Mouse (Mus musculus) liver, embryonic 13.5 days (tissue): Measurements from ENCODE around the gene Psma4. TPM values are rescaled to one million over a fixed set of nuclear protein-coding genes. Genes with fewer than 3 reads are reported as not detected.

Experiments used
- ATAC-seq: fragments of 200-750 bp; cut with Nextera tagmentation; 2 replicates; pipeline ENCODE4 v1.8.0; 2017; ENCODE audit warnings: low read depth, mild to moderate bottlenecking, moderate number of reproducible peaks, moderate library complexity
- DNase-seq: peaks from one replicate; pipeline ENCODE4 v3.0.0; 2022
- H3K27ac ChIP-seq: fragments of 300-500 bp; sonication (generic); 2 replicates; pipeline ENCODE4 v1.5.1; 2015; ENCODE audit warnings: moderate library complexity, mild to moderate bottlenecking, inconsistent platforms
- H3K27me3 ChIP-seq: fragments of 300-500 bp; sonication (generic); 2 replicates; pipeline ENCODE4 v1.6.1; 2015; ENCODE audit warnings: mild to moderate bottlenecking, inconsistent platforms
- H3K36me3 ChIP-seq: fragments of 300-500 bp; sonication (generic); 2 replicates; pipeline ENCODE4 v1.6.1; 2015; ENCODE audit warnings: mild to moderate bottlenecking, inconsistent platforms
- H3K4me1 ChIP-seq: fragments of 300-500 bp; sonication (generic); replicated peaks from 2 replicates; pipeline ENCODE4 v1.6.1; 2015; ENCODE audit warnings: inconsistent platforms
- H3K4me2 ChIP-seq: fragments of 300-500 bp; sonication (generic); 2 replicates; pipeline ENCODE4 v1.6.1; 2015; ENCODE audit warnings: inconsistent platforms, mild to moderate bottlenecking, moderate library complexity
- H3K4me3 ChIP-seq: fragments of 300-500 bp; sonication (generic); replicated peaks from 2 replicates; pipeline ENCODE4 v1.5.1; 2015; ENCODE audit warnings: mild to moderate bottlenecking, inconsistent platforms
- H3K9ac ChIP-seq: fragments of 300-500 bp; sonication (generic); 2 replicates; pipeline ENCODE4 v1.6.1; 2015; ENCODE audit warnings: mild to moderate bottlenecking, inconsistent platforms
- H3K9me3 ChIP-seq: fragments of 300-500 bp; sonication (generic); replicated peaks from 2 replicates; pipeline ENCODE4 v1.6.1; 2016; ENCODE audit warnings: inconsistent platforms
- WGBS: fragments of 180-500 bp; shearing (Covaris S2); methylation state at CpG from one replicate; pipeline ENCODE4 v1.1.7; 2015; ENCODE audit not compliant: insufficient replicate concordance; 5-methylcytosine and 5-hydroxymethylcytosine counted together
- polyA plus RNA-seq: library from polyadenylated mRNA; unstranded; fragments of >200 nt; fragmentation: Nextera tagmentation; extraction: Ambion mirVana; gene quantifications from 2 replicates; pipeline ENCODE4 v1.2.1, GENCODE M21; 2015

Gene Psma4
- 203 and 226 TPM in 2 replicates for polyA plus RNA-seq

GRCm38 (mm10) chr9:54950575-54951321, at the start of gene Psma4, which contains the start of gene AY074887:
Gene Psma4, plus strand, starts transcription at chr9:54950790.
Gene AY074887, minus strand, starts transcription at chr9:54950998.
- Histone ChIP-seq H3K4me3 (peak within 1 kb of the TSS; percentile 94), H3K36me3 (peaks cover 35% of the 10 kb centered on the region), H3K4me2 (peak within 1 kb of the TSS; percentile 87), H3K9ac (peak within 1 kb of the TSS; percentile 94), H3K27me3 (no peaks in the 10 kb centered on the region), H3K9me3 (no peaks in the 10 kb centered on the region), H3K27ac (peak within 1 kb of the TSS; percentile 87), H3K4me1 (peaks cover 41% of the 10 kb centered on the region)
- peak; percentile 84 for DNase-seq
- ATAC-seq = peak; percentile 99
- WGBS = under 1% methylated on average over 64 of the region's 65 CpGs

GRCm38 (mm10) chr9:54909446-54909845, 41.1 kb upstream of the Psma4 start:
- Histone ChIP-seq H3K9me3 (no peaks in the 10 kb centered on the region), H3K4me2 (no peak overlapping the region), H3K4me3 (no peak overlapping the region), H3K9ac (no peak overlapping the region), H3K27me3 (no peaks in the 10 kb centered on the region), H3K27ac (no peak overlapping the region), H3K4me1 (no peaks in the 10 kb centered on the region), H3K36me3 (peaks cover 50% of the 10 kb centered on the region)
- DNase-seq (no peak), ATAC-seq (no peak)
- 78% methylated on average over 5 of the region's 5 CpGs for WGBS

GRCm38 (mm10) chr9:54915576-54915975, 35.0 kb upstream of the Psma4 start:
- no peak for ATAC-seq
- no peak overlapping the region for H3K9ac ChIP-seq
- WGBS = 55% methylated on average over 7 of the region's 7 CpGs

GRCm38 (mm10) chr9:54916401-54916800, 34.2 kb upstream of the Psma4 start:
- H3K9me3 ChIP-seq = no peaks in the 10 kb centered on the region
- H3K9ac ChIP-seq = no peak overlapping the region
- H3K4me3 ChIP-seq = no peak overlapping the region
- ATAC-seq (peak; percentile 9), DNase-seq (no peak)
- no peak overlapping the region for H3K27ac ChIP-seq
- H3K36me3 ChIP-seq = peaks cover 7% of the 10 kb centered on the region
- WGBS = 69% methylated on average over 8 of the region's 8 CpGs
- peaks cover 12% of the 10 kb centered on the region for H3K4me1 ChIP-seq
- no peaks in the 10 kb centered on the region for H3K27me3 ChIP-seq
- H3K4me2 ChIP-seq = peak overlapping the region; percentile 72; the same call in 1 of the 2 replicates

More at GRCm38 (mm10) chr9:54915576-54915975, 35.0 kb upstream of the Psma4 start:
- no peaks in the 10 kb centered on the region for H3K27me3 ChIP-seq
- no peak overlapping the region for H3K4me3 ChIP-seq
- H3K4me2 ChIP-seq = no peak overlapping the region
- peaks cover 12% of the 10 kb centered on the region for H3K4me1 ChIP-seq
- peaks cover 7% of the 10 kb centered on the region for H3K36me3 ChIP-seq
- H3K9me3 ChIP-seq = no peaks in the 10 kb centered on the region
- no peak overlapping the region for H3K27ac ChIP-seq
- DNase-seq = no peak

- H3K4me2 ChIP-seq = peak within 1 kb of the TSS; percentile 72
- peak within 1 kb of the TSS; percentile 57 for H3K4me3 ChIP-seq
- H3K9ac ChIP-seq = peak within 1 kb of the TSS; percentile 57; the same call in 1 of the 2 replicates
- no peak within 1 kb of the TSS for H3K27ac ChIP-seq
- H3K9me3 ChIP-seq = no peaks in the 10 kb centered on the region
- peak; percentile 89 for ATAC-seq
- DNase-seq = peak; percentile 58
- peaks cover 12% of the 10 kb centered on the region for H3K4me1 ChIP-seq
- 2% methylated on average over 34 of the region's 34 CpGs for WGBS
- peaks cover 1% of the 10 kb centered on the region; the same call in 1 of the 2 replicates for H3K36me3 ChIP-seq
- no peaks in the 10 kb centered on the region for H3K27me3 ChIP-seq
Measured at GRCm38 (mm10) chr9:54917010-54917677, 33.4 kb upstream of the Psma4 start, which contains the start of gene Hykk. Gene Hykk, plus strand, starts transcription at chr9:54917283.

GRCm38 (mm10) chr9:54918191-54918590, 32.4 kb upstream of the Psma4 start:
- Histone ChIP-seq H3K9ac (no peak overlapping the region), H3K4me2 (peak overlapping the region; percentile 72; the same call in 1 of the 2 replicates)
- no peak for DNase-seq

GRCm38 (mm10) chr9:54918781-54919180, 31.8 kb upstream of the Psma4 start:
- Histone ChIP-seq H3K36me3 (peaks cover 8% of the 10 kb centered on the region; the same call in 1 of the 2 replicates), H3K4me3 (no peak overlapping the region), H3K27ac (no peak overlapping the region), H3K27me3 (no peaks in the 10 kb centered on the region), H3K4me2 (no peak overlapping the region), H3K9me3 (no peaks in the 10 kb centered on the region), H3K9ac (no peak overlapping the region), H3K4me1 (peaks cover 12% of the 10 kb centered on the region)
- DNase-seq (no peak), ATAC-seq (no peak)
- WGBS = 87% methylated on average over 5 of the region's 5 CpGs

More at GRCm38 (mm10) chr9:54918191-54918590, 32.4 kb upstream of the Psma4 start:
- no peak overlapping the region for H3K4me3 ChIP-seq
- H3K36me3 ChIP-seq = peaks cover 8% of the 10 kb centered on the region; the same call in 1 of the 2 replicates
- no peaks in the 10 kb centered on the region for H3K9me3 ChIP-seq
- peaks cover 12% of the 10 kb centered on the region for H3K4me1 ChIP-seq
- 55% methylated on average over 2 of the region's 2 CpGs for WGBS
- no peak for ATAC-seq
- H3K27ac ChIP-seq = no peak overlapping the region
- no peaks in the 10 kb centered on the region for H3K27me3 ChIP-seq

- Histone ChIP-seq H3K9me3 (no peaks in the 10 kb centered on the region), H3K9ac (no peak overlapping the region), H3K4me1 (peaks cover 12% of the 10 kb centered on the region), H3K27ac (no peak overlapping the region), H3K27me3 (no peaks in the 10 kb centered on the region), H3K4me3 (no peak overlapping the region), H3K4me2 (no peak overlapping the region), H3K36me3 (peaks cover 8% of the 10 kb centered on the region; the same call in 1 of the 2 replicates)
- WGBS = 50% methylated on average over 4 of the region's 4 CpGs
- DNase-seq (no peak), ATAC-seq (no peak)
Measured at GRCm38 (mm10) chr9:54919946-54920345, 30.6 kb upstream of the Psma4 start.

GRCm38 (mm10) chr9:54930741-54931140, 19.8 kb upstream of the Psma4 start:
- DNase-seq = no peak
- 54% methylated on average over 1 of the region's 1 CpGs for WGBS

GRCm38 (mm10) chr9:54931765-54932164, 18.8 kb upstream of the Psma4 start:
- Histone ChIP-seq H3K4me1 (no peaks in the 10 kb centered on the region), H3K4me2 (no peak overlapping the region), H3K9ac (no peak overlapping the region), H3K27ac (no peak overlapping the region), H3K27me3 (no peaks in the 10 kb centered on the region), H3K9me3 (no peaks in the 10 kb centered on the region), H3K36me3 (no peaks in the 10 kb centered on the region), H3K4me3 (no peak overlapping the region)
- WGBS = 13% methylated on average over 1 of the region's 1 CpGs
- DNase-seq (no peak), ATAC-seq (no peak)

More at GRCm38 (mm10) chr9:54930741-54931140, 19.8 kb upstream of the Psma4 start:
- Histone ChIP-seq H3K9ac (no peak overlapping the region), H3K27ac (no peak overlapping the region), H3K36me3 (no peaks in the 10 kb centered on the region), H3K4me2 (no peak overlapping the region), H3K4me1 (no peaks in the 10 kb centered on the region), H3K27me3 (no peaks in the 10 kb centered on the region), H3K4me3 (no peak overlapping the region), H3K9me3 (no peaks in the 10 kb centered on the region)
- ATAC-seq = no peak

GRCm38 (mm10) chr9:54932379-54932778, 18.2 kb upstream of the Psma4 start:
- no peak for ATAC-seq
- Histone ChIP-seq H3K36me3 (no peaks in the 10 kb centered on the region), H3K27ac (no peak overlapping the region), H3K4me2 (no peak overlapping the region), H3K9me3 (no peaks in the 10 kb centered on the region), H3K4me3 (no peak overlapping the region), H3K9ac (no peak overlapping the region), H3K27me3 (no peaks in the 10 kb centered on the region), H3K4me1 (no peaks in the 10 kb centered on the region)
- 58% methylated on average over 2 of the region's 2 CpGs for WGBS
- DNase-seq = no peak
